Mouse (Mus musculus) adrenal gland, adult 2 months (tissue): ENCODE results near the gene Slc6a17. TPM values are rescaled to one million over a fixed set of nuclear protein-coding genes. Genes with fewer than 3 reads are reported as not detected.

Experiments
- DNase-seq: peaks from one replicate; pipeline ENCODE4 v3.0.0; 2021
- long read RNA-seq: library from polyadenylated mRNA; stranded (forward); transcript quantifications from one replicate; pipeline ENCODE4 v2.0.0, GENCODE M21; 2021
- polyA plus RNA-seq: library from polyadenylated mRNA; depleted of rRNA; stranded (reverse); fragments of >200 nt; gene quantifications from 2 replicates; pipeline ENCODE4 v1.2.3, GENCODE M21; 2012; rRNA removed
- total RNA-seq, 2 experiments: library from RNA; stranded (reverse); gene quantifications; 2 replicates each; pipeline ENCODE4 v1.2.3; 2021

Gene Slc6a17
- total RNA-seq (10 to 100 TPM in 1 of 2 experiments, 1 to 10 TPM in 1; 4.3 to 13.3 TPM), polyA plus RNA-seq (1.8 and 2.8 TPM in 2 replicates)
- long read RNA-seq = 0 reads

- DNase-seq = peak; percentile 84
Measured at GRCm38 (mm10) chr3:107517631-107518108, at the start of gene Slc6a17. Gene Slc6a17 (minus strand): TSS chr3:107518018.

- no peak for DNase-seq
Measured at GRCm38 (mm10) chr3:107565331-107565730, 47.5 kb upstream of the Slc6a17 start.

- DNase-seq = no peak
Measured at GRCm38 (mm10) chr3:107563880-107564279, 46.1 kb upstream of the Slc6a17 start.

- no peak for DNase-seq
Measured at GRCm38 (mm10) chr3:107562591-107562990, 44.8 kb upstream of the Slc6a17 start.

GRCm38 (mm10) chr3:107562104-107562503, 44.3 kb upstream of the Slc6a17 start:
- DNase-seq = no peak

- peak; percentile 78 for DNase-seq
Measured at GRCm38 (mm10) chr3:107559183-107559582, 41.4 kb upstream of the Slc6a17 start.

- DNase-seq = no peak
Measured at GRCm38 (mm10) chr3:107558740-107559139, 40.9 kb upstream of the Slc6a17 start.

GRCm38 (mm10) chr3:107554842-107555241, 37.0 kb upstream of the Slc6a17 start, which contains the start of gene Ubl4b:
Gene Ubl4b (minus strand): TSS chr3:107555073.
- no peak for DNase-seq

- peak; percentile 53 for DNase-seq
Measured at GRCm38 (mm10) chr3:107550409-107551049, 32.7 kb upstream of the Slc6a17 start.

- no peak for DNase-seq
Measured at GRCm38 (mm10) chr3:107546956-107547355, 29.1 kb upstream of the Slc6a17 start.

- no peak for DNase-seq
Measured at GRCm38 (mm10) chr3:107545716-107546412, 28.0 kb upstream of the Slc6a17 start.

- DNase-seq = no peak
Measured at GRCm38 (mm10) chr3:107545278-107545677, 27.5 kb upstream of the Slc6a17 start.

- DNase-seq = no peak
Measured at GRCm38 (mm10) chr3:107543158-107544080, 25.6 kb upstream of the Slc6a17 start.

GRCm38 (mm10) chr3:107542584-107542983, 24.8 kb upstream of the Slc6a17 start:
- DNase-seq = no peak

GRCm38 (mm10) chr3:107537504-107537889, 19.7 kb upstream of the Slc6a17 start:
- DNase-seq = no peak

- DNase-seq = peak; percentile 50
Measured at GRCm38 (mm10) chr3:107536810-107537503, 19.1 kb upstream of the Slc6a17 start.

GRCm38 (mm10) chr3:107534951-107535350, 17.1 kb upstream of the Slc6a17 start:
- DNase-seq = no peak

GRCm38 (mm10) chr3:107533532-107533931, 15.7 kb upstream of the Slc6a17 start:
- DNase-seq = no peak

- DNase-seq = peak; percentile 74
Measured at GRCm38 (mm10) chr3:107530581-107530980, 12.8 kb upstream of the Slc6a17 start.

- peak; percentile 46 for DNase-seq
Measured at GRCm38 (mm10) chr3:107529182-107529581, 11.4 kb upstream of the Slc6a17 start.

GRCm38 (mm10) chr3:107528401-107529118, 10.7 kb upstream of the Slc6a17 start:
- DNase-seq = peak; percentile 21
